17 mouse cellular contexts compared by ENCODE assay signal in the genomic region with DNA sequence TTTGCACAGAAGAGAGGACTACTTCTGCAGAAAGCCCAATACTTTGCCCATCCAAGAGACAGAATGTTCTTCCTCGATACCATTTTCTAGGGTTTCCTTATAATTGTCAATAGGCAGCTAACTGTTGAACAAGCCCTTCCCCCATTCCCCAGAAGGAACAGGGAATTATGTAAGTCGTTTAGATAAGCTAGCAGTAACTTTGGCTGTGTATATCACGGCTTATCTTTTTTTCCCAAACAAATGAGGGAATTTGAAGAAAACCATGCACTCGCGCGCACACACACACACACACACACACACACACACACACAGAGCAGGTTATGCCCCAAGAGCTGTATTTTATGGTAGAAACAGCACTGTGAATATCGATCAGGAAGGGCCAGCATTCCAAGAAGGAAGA. TPM values are rescaled to one million over a fixed set of nuclear protein-coding genes. Genes with fewer than 3 reads are reported as not detected.
DNase-seq lines count a peak whose midpoint lies in the region; ATAC-seq and TF ChIP-seq lines count a peak whose summit lies in the region.
"Had no signal": no experiment of that assay in that cellular context is flagged by ENCODE, and none has a peak within 500 bp of the region (broad histone marks: within the 10 kb centered on the region; RNA-seq: fewer than 3 reads in every experiment).

No protein-coding gene starts in this region.

- no peak for DNase-seq in frontal cortex, postnatal 36 days (ENCODE audit: low spot score in 2 of 2)
- no peak for DNase-seq in midbrain, postnatal 0 days (ENCODE audit: low spot score)
- no peak for DNase-seq in layer of hippocampus, postnatal 10 days (ENCODE audit: low spot score in 2 of 2)
- no peak for DNase-seq in cerebellum, postnatal 10 days
- DNase-seq: cerebellum, adult 9-11 months; kidney, postnatal 14 days; liver; lung, postnatal 36 days; spleen, adult 18-20 months; thymus, adult 2 months had no signal

- no peak overlapping the region for H3K4me3 ChIP-seq in intestine, embryonic 15.5 days (replicated peaks)
- H3K4me3 ChIP-seq in intestine, postnatal 0 days (ENCODE audit: low read depth, low read length), result no peak overlapping the region
- H3K4me3 ChIP-seq in brown adipose tissue, adult 24 weeks (ENCODE audit: insufficient read depth, low read depth, low read length), result peak overlapping the region; percentile 3; the same call in 1 of the 2 replicates
- H3K4me3 ChIP-seq in midbrain, postnatal 0 days (ENCODE audit: low read depth, low read length), result peak overlapping the region; percentile 46; the same call in 1 of the 2 replicates

- peaks cover 14% of the 10 kb centered on the region; the same call in 1 of the 2 replicates for H3K27me3 ChIP-seq in intestine, embryonic 15.5 days (replicated peaks)
- peaks cover 12% of the 10 kb centered on the region; the same call in 1 of the 2 replicates for H3K27me3 ChIP-seq in intestine, postnatal 0 days (replicated peaks; ENCODE audit: control insufficient read depth, insufficient read depth, low read length)
- H3K27me3 ChIP-seq in midbrain, postnatal 0 days (ENCODE audit: insufficient read depth, low read length), result no peaks in the 10 kb centered on the region

- whole genome bisulfite sequencing in intestine, embryonic 15.5 days, result 15% methylated on average over 7 of the region's 7 CpGs
- 16% methylated on average over 7 of the region's 7 CpGs for WGBS in intestine, postnatal 0 days
- 73% methylated on average over 7 of the region's 7 CpGs for WGBS in midbrain, postnatal 0 days

- ATAC-seq in frontal cortex, adult (ENCODE audit: low TSS enrichment), result peak; percentile 22; the same call in 1 of the 2 replicates
- ATAC-seq in intestine, embryonic 15.5 days, result peak; percentile 73; the same call in 1 of the 2 replicates
- no peak for ATAC-seq in intestine, postnatal 0 days
- ATAC-seq in midbrain, postnatal 0 days (ENCODE audit: low FRiP score), result no peak
- ATAC-seq: activated CD4-positive, CD25-positive, alpha-beta regulatory T cell, adult 4 months had no signal

- H3K9ac ChIP-seq in intestine, embryonic 15.5 days, result no peak overlapping the region
- no peak overlapping the region for H3K9ac ChIP-seq in intestine, postnatal 0 days (ENCODE audit: low read depth, low read length)
- no peak overlapping the region for H3K9ac ChIP-seq in midbrain, postnatal 0 days (replicated peaks; ENCODE audit: low read length, poor library complexity, severe bottlenecking)

- peaks cover 2% of the 10 kb centered on the region; the same call in 1 of the 2 replicates for H3K4me1 ChIP-seq in intestine, embryonic 15.5 days (replicated peaks)
- H3K4me1 ChIP-seq in intestine, postnatal 0 days (replicated peaks; ENCODE audit: control insufficient read depth, insufficient read depth, low read length), result no peaks in the 10 kb centered on the region; the same call in 1 of the 2 replicates
- H3K4me1 ChIP-seq in brown adipose tissue, adult 24 weeks (ENCODE audit: control insufficient read depth, insufficient read depth, insufficient read length, low read length), result no peaks in the 10 kb centered on the region
- H3K4me1 ChIP-seq in midbrain, postnatal 0 days (ENCODE audit: insufficient read depth, low read length), result no peaks in the 10 kb centered on the region

- H3K4me2 ChIP-seq in intestine, embryonic 15.5 days (replicated peaks), result 0 out of 2 replicates have a peak overlapping the region, but pooled peaks have one; percentile 4
- H3K4me2 ChIP-seq in intestine, postnatal 0 days (replicated peaks; ENCODE audit: low read depth), result no peak overlapping the region
- H3K4me2 ChIP-seq in midbrain, postnatal 0 days (ENCODE audit: low read depth, low read length, poor library complexity, severe bottlenecking), result peak overlapping the region; percentile 71

- H3K9me3 ChIP-seq in intestine, embryonic 15.5 days, result no peaks in the 10 kb centered on the region
- H3K9me3 ChIP-seq in intestine, postnatal 0 days (ENCODE audit: control insufficient read depth), result no peaks in the 10 kb centered on the region
- no peaks in the 10 kb centered on the region for H3K9me3 ChIP-seq in midbrain, postnatal 0 days (ENCODE audit: low read length)

- no peaks in the 10 kb centered on the region for H3K36me3 ChIP-seq in intestine, embryonic 15.5 days
- H3K36me3 ChIP-seq in intestine, postnatal 0 days (ENCODE audit: control insufficient read depth, insufficient read depth), result no peaks in the 10 kb centered on the region
- H3K36me3 ChIP-seq in midbrain, postnatal 0 days (ENCODE audit: insufficient read depth, low read length), result no peaks in the 10 kb centered on the region

- no peak overlapping the region for H3K27ac ChIP-seq in intestine, embryonic 15.5 days
- no peak overlapping the region for H3K27ac ChIP-seq in intestine, postnatal 0 days (ENCODE audit: low read depth, low read length)
- no peak overlapping the region for H3K27ac ChIP-seq in brown adipose tissue, adult 24 weeks (replicated peaks; ENCODE audit: low read depth, low read length)
- no peak overlapping the region for H3K27ac ChIP-seq in midbrain, postnatal 0 days (ENCODE audit: low read depth, low read length)

- TF ChIP-seq CTCF in intestine, postnatal 0 days (IDR thresholded peaks at IDR 0.05; ENCODE audit: low read depth), result no peak
- TF ChIP-seq CTCF in midbrain, postnatal 0 days (IDR thresholded peaks at IDR 0.05), result no peak

RNA-seq across cellular contexts. Expression of a gene that starts 1.8 kb away (rescaled TPM):
- polyA plus RNA-seq in intestine, embryonic 15.5 days (2015; fragmentation: Nextera tagmentation; extraction: Ambion mirVana), result 1.4 and 1.7 TPM in 2 replicates
- polyA plus RNA-seq in intestine, postnatal 0 days (2015; fragmentation: Nextera tagmentation; extraction: Ambion mirVana), result 0.48 and 0.54 TPM in 2 replicates
- 1.0 TPM in 1 of 2 replicates, not detected in the other for polyA plus RNA-seq in brown adipose tissue, adult 24 weeks (2012; ENCODE audit: insufficient read depth, insufficient read length, missing spikeins)
- total RNA-seq in midbrain, postnatal 0 days (2014; rRNA removed), result 9.1 and 9.6 TPM in 2 replicates
- 5.6 and 6.5 TPM in 2 replicates for polyA plus RNA-seq in midbrain, postnatal 0 days (2015; fragmentation: Nextera tagmentation; extraction: Ambion mirVana)
- 10 to 100 TPM; 26.7 to 29.6 TPM for total RNA-seq in layer of hippocampus, postnatal 10 days (2021)
- total RNA-seq: hematopoietic stem cell, adult 5-6 weeks had no signal
- polyA plus RNA-seq: activated CD4-positive, CD25-positive, alpha-beta regulatory T cell, adult 4 months; C2C12 had no signal

RNA-seq across cellular contexts. Expression of a gene that starts 10.9 kb away (rescaled TPM):
- polyA plus RNA-seq in intestine, embryonic 15.5 days (2015; fragmentation: Nextera tagmentation; extraction: Ambion mirVana), result not detected in 2 replicates
- 0.10 and 0.18 TPM in 2 replicates for polyA plus RNA-seq in intestine, postnatal 0 days (2015; fragmentation: Nextera tagmentation; extraction: Ambion mirVana)
- not detected in 2 replicates for polyA plus RNA-seq in brown adipose tissue, adult 24 weeks (2012; ENCODE audit: insufficient read depth, insufficient read length, missing spikeins)
- total RNA-seq in midbrain, postnatal 0 days (2014; rRNA removed), result 3.0 TPM in 2 replicates
- polyA plus RNA-seq in midbrain, postnatal 0 days (2015; fragmentation: Nextera tagmentation; extraction: Ambion mirVana), result 1.4 and 1.5 TPM in 2 replicates
- 1 to 10 TPM; 4.8 to 5.2 TPM for total RNA-seq in layer of hippocampus, postnatal 10 days (2021)
- total RNA-seq: hematopoietic stem cell, adult 5-6 weeks had no signal
- polyA plus RNA-seq: activated CD4-positive, CD25-positive, alpha-beta regulatory T cell, adult 4 months; C2C12; thymus, adult 2 months had no signal

Comparison
In these comparisons a context has a peak if more than half of its experiments do, and no peak if none do; other contexts are left out.
1. ATAC-seq: peak in frontal cortex, adult (single experiment) and intestine, embryonic 15.5 days (single experiment); none in intestine, postnatal 0 days (single experiment) and midbrain, postnatal 0 days (single experiment).
2. H3K4me3 ChIP-seq: peak in brown adipose tissue, adult 24 weeks (single experiment) and midbrain, postnatal 0 days (single experiment); none in intestine, embryonic 15.5 days (single experiment) and intestine, postnatal 0 days (single experiment).